Mouse (Mus musculus) intestine, embryonic 15.5 days (tissue): ENCODE measurements at regions not wholly inside any gene's neighbourhood (a gene's known extent, or its start where the extent isn't known, plus 50 kb on each side); places are given as distances from the start of the nearest gene placed in this dataset.
A peak's percentile ranks its signal among the peaks of the same experiment; 100 is the strongest.

Experiments used
- ATAC-seq: fragments of 200-750 bp; cut with Nextera tagmentation; 2 replicates; pipeline ENCODE4 v1.8.0; 2017; ENCODE audit warnings: moderate TSS enrichment, moderate library complexity
- H3K27ac ChIP-seq: fragments of 300-500 bp; sonication (generic); 2 replicates; pipeline ENCODE4 v1.5.1; 2015; ENCODE audit warnings: mild to moderate bottlenecking, inconsistent platforms
- H3K27me3 ChIP-seq: fragments of 300-500 bp; sonication (generic); replicated peaks from 2 replicates; pipeline ENCODE4 v1.6.1; 2015; ENCODE audit warnings: inconsistent platforms
- H3K36me3 ChIP-seq: fragments of 300-500 bp; sonication (generic); 2 replicates; pipeline ENCODE4 v1.6.1; 2015; ENCODE audit warnings: inconsistent platforms
- H3K4me1 ChIP-seq: fragments of 300-500 bp; sonication (generic); replicated peaks from 2 replicates; pipeline ENCODE4 v1.6.1; 2015; ENCODE audit warnings: inconsistent platforms
- H3K4me2 ChIP-seq: fragments of 300-500 bp; sonication (generic); replicated peaks from 2 replicates; pipeline ENCODE4 v1.6.1; 2015; ENCODE audit warnings: mild to moderate bottlenecking, inconsistent platforms
- H3K4me3 ChIP-seq: fragments of 300-500 bp; sonication (generic); replicated peaks from 2 replicates; pipeline ENCODE4 v1.5.1; 2015; ENCODE audit warnings: inconsistent platforms
- H3K9ac ChIP-seq: fragments of 300-500 bp; sonication (generic); 2 replicates; pipeline ENCODE4 v1.6.1; 2015; ENCODE audit warnings: inconsistent platforms
- H3K9me3 ChIP-seq: fragments of 300-500 bp; sonication (generic); 2 replicates; pipeline ENCODE4 v1.6.1; 2016; ENCODE audit warnings: inconsistent platforms
- WGBS: fragments of 180-500 bp; shearing (Covaris S2); methylation state at CpG from one replicate; pipeline ENCODE4 v1.1.7; 2015; 5-methylcytosine and 5-hydroxymethylcytosine counted together

- Histone ChIP-seq H3K4me1 (no peaks in the 10 kb centered on the region), H3K4me3 (no peak overlapping the region), H3K4me2 (peak overlapping the region; percentile 47; the same call in 1 of the 2 replicates), H3K27ac (no peak overlapping the region), H3K27me3 (no peaks in the 10 kb centered on the region), H3K9me3 (no peaks in the 10 kb centered on the region), H3K9ac (no peak overlapping the region), H3K36me3 (no peaks in the 10 kb centered on the region)
- 49% methylated on average over 5 of the region's 5 CpGs for WGBS
- no peak for ATAC-seq
Measured at GRCm38 (mm10) chr9:89827564-89827963, 82.1 kb upstream of the Rasgrf1 start.

GRCm38 (mm10) chr9:89826712-89827548, 82.8 kb upstream of the Rasgrf1 start:
- no peaks in the 10 kb centered on the region for H3K27me3 ChIP-seq
- H3K9ac ChIP-seq, result no peak overlapping the region
- peak; percentile 92 for ATAC-seq
- no peaks in the 10 kb centered on the region for H3K9me3 ChIP-seq
- H3K4me1 ChIP-seq, result no peaks in the 10 kb centered on the region
- H3K27ac ChIP-seq, result no peak overlapping the region
- no peaks in the 10 kb centered on the region for H3K36me3 ChIP-seq
- WGBS, result 37% methylated on average over 24 of the region's 24 CpGs
- no peak overlapping the region; the same call in 1 of the 2 replicates for H3K4me3 ChIP-seq
- peak overlapping the region; percentile 47 for H3K4me2 ChIP-seq

GRCm38 (mm10) chr9:89821853-89822243, 83.6 kb upstream of the Ankrd34c start:
- ATAC-seq, result peak; percentile 9; the same call in 1 of the 2 replicates
- Histone ChIP-seq H3K9me3 (no peaks in the 10 kb centered on the region), H3K4me2 (no peak overlapping the region), H3K4me1 (no peaks in the 10 kb centered on the region; the same call in 1 of the 2 replicates), H3K27ac (no peak overlapping the region), H3K27me3 (no peaks in the 10 kb centered on the region), H3K4me3 (no peak overlapping the region), H3K36me3 (no peaks in the 10 kb centered on the region), H3K9ac (no peak overlapping the region)
- WGBS, result 75% methylated on average over 4 of the region's 4 CpGs

- Histone ChIP-seq H3K4me1 (no peaks in the 10 kb centered on the region; the same call in 1 of the 2 replicates), H3K27me3 (no peaks in the 10 kb centered on the region), H3K27ac (no peak overlapping the region), H3K4me3 (no peak overlapping the region), H3K9me3 (no peaks in the 10 kb centered on the region), H3K36me3 (no peaks in the 10 kb centered on the region), H3K4me2 (no peak overlapping the region), H3K9ac (no peak overlapping the region)
- WGBS, result 48% methylated on average over 20 of the region's 20 CpGs
- peak; percentile 58 for ATAC-seq
Measured at GRCm38 (mm10) chr9:89821109-89821852, 83.0 kb upstream of the Ankrd34c start.

GRCm38 (mm10) chr9:89813616-89814318, 75.5 kb upstream of the Ankrd34c start:
- no peak overlapping the region for H3K4me3 ChIP-seq
- WGBS, result 55% methylated on average over 8 of the region's 8 CpGs

GRCm38 (mm10) chr9:89807381-89807780, 69.1 kb upstream of the Ankrd34c start:
- Histone ChIP-seq H3K27ac (no peak overlapping the region), H3K27me3 (no peaks in the 10 kb centered on the region), H3K4me3 (no peak overlapping the region), H3K9ac (no peak overlapping the region), H3K4me1 (no peaks in the 10 kb centered on the region), H3K4me2 (no peak overlapping the region), H3K36me3 (no peaks in the 10 kb centered on the region), H3K9me3 (no peaks in the 10 kb centered on the region)
- ATAC-seq, result no peak
- WGBS, result 47% methylated on average over 6 of the region's 6 CpGs

More at GRCm38 (mm10) chr9:89813616-89814318, 75.5 kb upstream of the Ankrd34c start:
- no peak for ATAC-seq
- Histone ChIP-seq H3K9me3 (no peaks in the 10 kb centered on the region), H3K4me1 (no peaks in the 10 kb centered on the region), H3K9ac (no peak overlapping the region), H3K27me3 (no peaks in the 10 kb centered on the region), H3K27ac (no peak overlapping the region), H3K36me3 (no peaks in the 10 kb centered on the region), H3K4me2 (no peak overlapping the region)

- no peaks in the 10 kb centered on the region for H3K36me3 ChIP-seq
- H3K27me3 ChIP-seq, result no peaks in the 10 kb centered on the region
- H3K4me2 ChIP-seq, result no peak overlapping the region
- no peak for ATAC-seq
- no peak overlapping the region for H3K9ac ChIP-seq
- 66% methylated on average over 10 of the region's 10 CpGs for WGBS
- H3K4me3 ChIP-seq, result no peak overlapping the region
- no peaks in the 10 kb centered on the region for H3K9me3 ChIP-seq
- no peak overlapping the region for H3K27ac ChIP-seq
- H3K4me1 ChIP-seq, result no peaks in the 10 kb centered on the region
Measured at GRCm38 (mm10) chr9:89802658-89803057, 64.4 kb upstream of the Ankrd34c start.

GRCm38 (mm10) chr9:89793018-89793417, 54.7 kb upstream of the Ankrd34c start:
- no peak overlapping the region for H3K4me3 ChIP-seq
- H3K9ac ChIP-seq, result no peak overlapping the region
- H3K9me3 ChIP-seq, result no peaks in the 10 kb centered on the region
- ATAC-seq, result no peak
- no peaks in the 10 kb centered on the region for H3K36me3 ChIP-seq
- H3K4me2 ChIP-seq, result no peak overlapping the region
- 10% methylated on average over 6 of the region's 6 CpGs for WGBS
- no peaks in the 10 kb centered on the region for H3K4me1 ChIP-seq
- no peaks in the 10 kb centered on the region for H3K27me3 ChIP-seq
- H3K27ac ChIP-seq, result no peak overlapping the region

GRCm38 (mm10) chr9:89789926-89790325, 51.7 kb upstream of the Ankrd34c start:
- Histone ChIP-seq H3K4me1 (no peaks in the 10 kb centered on the region), H3K36me3 (no peaks in the 10 kb centered on the region), H3K4me2 (no peak overlapping the region), H3K4me3 (no peak overlapping the region), H3K9me3 (no peaks in the 10 kb centered on the region), H3K27ac (no peak overlapping the region), H3K9ac (no peak overlapping the region), H3K27me3 (no peaks in the 10 kb centered on the region)
- no peak for ATAC-seq
- WGBS, result 78% methylated on average over 5 of the region's 5 CpGs

- no peaks in the 10 kb centered on the region for H3K4me1 ChIP-seq
- H3K36me3 ChIP-seq, result no peaks in the 10 kb centered on the region
- H3K9ac ChIP-seq, result no peak overlapping the region
- ATAC-seq, result no peak
- WGBS, result 89% methylated on average over 1 of the region's 1 CpGs
- H3K4me3 ChIP-seq, result no peak overlapping the region
- H3K27me3 ChIP-seq, result no peaks in the 10 kb centered on the region
- no peaks in the 10 kb centered on the region for H3K9me3 ChIP-seq
- H3K4me2 ChIP-seq, result no peak overlapping the region
- no peak overlapping the region for H3K27ac ChIP-seq
Measured at GRCm38 (mm10) chr9:89788651-89789050, 50.4 kb upstream of the Ankrd34c start.
